Mouse (Mus musculus) stomach, embryonic 14.5 days (tissue): ENCODE data around the gene Wwc1. TPM values are rescaled to one million over a fixed set of nuclear protein-coding genes. Genes with fewer than 3 reads are reported as not detected.

Experiments used
- ATAC-seq: fragments of 200-750 bp; cut with Nextera tagmentation; 2 replicates; pipeline ENCODE4 v1.8.0; 2017; ENCODE audit warnings: low read depth, moderate TSS enrichment; ENCODE audit not compliant: insufficient number of reproducible peaks, insufficient read depth, low FRiP score
- H3K27ac ChIP-seq: fragments of 300-500 bp; sonication (generic); 2 replicates; pipeline ENCODE4 v1.5.1; 2014; ENCODE audit warnings: mild to moderate bottlenecking, low read length, moderate library complexity, mixed read lengths
- H3K27me3 ChIP-seq: fragments of 300-500 bp; sonication (generic); 2 replicates; pipeline ENCODE4 v1.6.1; 2014; ENCODE audit warnings: low read length, control low read depth, mixed read lengths; ENCODE audit not compliant: control insufficient read depth, insufficient read depth
- H3K36me3 ChIP-seq: fragments of 300-500 bp; sonication (generic); 2 replicates; pipeline ENCODE4 v1.6.1; 2014; ENCODE audit warnings: mild to moderate bottlenecking, control low read depth, low read length, moderate library complexity, mixed read lengths; ENCODE audit not compliant: control insufficient read depth, insufficient read depth
- H3K4me1 ChIP-seq: fragments of 300-500 bp; sonication (generic); 2 replicates; pipeline ENCODE4 v1.6.1; 2014; ENCODE audit warnings: low read length, control low read depth, mixed read lengths; ENCODE audit not compliant: control insufficient read depth, insufficient read depth
- H3K4me2 ChIP-seq: fragments of 300-500 bp; sonication (generic); replicated peaks from 2 replicates; pipeline ENCODE4 v1.6.1; 2014; ENCODE audit warnings: low read depth, low read length, control low read depth
- H3K4me3 ChIP-seq: fragments of 300-500 bp; sonication (generic); 2 replicates; pipeline ENCODE4 v1.5.1; 2014; ENCODE audit warnings: low read depth, low read length, control low read depth
- H3K9ac ChIP-seq: fragments of 300-500 bp; sonication (generic); replicated peaks from 2 replicates; pipeline ENCODE4 v1.6.1; 2014; ENCODE audit warnings: low read depth, mild to moderate bottlenecking, control low read depth, low read length, moderate library complexity, mixed read lengths
- H3K9me3 ChIP-seq: fragments of 300-500 bp; sonication (generic); 2 replicates; pipeline ENCODE4 v1.6.1; 2016; ENCODE audit warnings: low read depth, low read length, control low read depth; ENCODE audit not compliant: control insufficient read depth
- WGBS: fragments of 180-500 bp; shearing (Covaris S2); extraction: QIAGEN DNeasy Blood & Tissue Kit; methylation state at CpG from one replicate; pipeline ENCODE4 v1.1.7; 2014; 5-methylcytosine and 5-hydroxymethylcytosine counted together
- polyA plus RNA-seq: library from polyadenylated mRNA; unstranded; fragments of >200 nt; fragmentation: Nextera tagmentation; extraction: Ambion mirVana; gene quantifications from 2 replicates; pipeline ENCODE4 v1.2.1, GENCODE M21; 2014

Wwc1 gene
- polyA plus RNA-seq, 1 experiment from 2014 or later, result 6.8 TPM

- Histone ChIP-seq H3K4me1 (peaks cover 8% of the 10 kb centered on the region; the same call in 1 of the 2 replicates), H3K27ac (no peak overlapping the region)
Measured at GRCm38 (mm10) chr11:35920776-35921175, 59.6 kb downstream of the Wwc1 start.

GRCm38 (mm10) chr11:35919856-35920503, 60.3 kb downstream of the Wwc1 start:
- Histone ChIP-seq H3K4me3 (no peak overlapping the region), H3K4me1 (peaks cover 10% of the 10 kb centered on the region), H3K9me3 (no peaks in the 10 kb centered on the region), H3K36me3 (no peaks in the 10 kb centered on the region), H3K9ac (no peak overlapping the region), H3K27me3 (no peaks in the 10 kb centered on the region), H3K27ac (no peak overlapping the region), H3K4me2 (no peak overlapping the region)
- no peak for ATAC-seq
- WGBS, result 56% methylated on average over 9 of the region's 9 CpGs

More at GRCm38 (mm10) chr11:35920776-35921175, 59.6 kb downstream of the Wwc1 start:
- H3K27me3 ChIP-seq, result no peaks in the 10 kb centered on the region
- no peak for ATAC-seq
- WGBS, result 77% methylated on average over 5 of the region's 5 CpGs
- no peak overlapping the region for H3K4me3 ChIP-seq
- no peaks in the 10 kb centered on the region for H3K36me3 ChIP-seq
- H3K4me2 ChIP-seq, result no peak overlapping the region
- no peaks in the 10 kb centered on the region for H3K9me3 ChIP-seq
- no peak overlapping the region for H3K9ac ChIP-seq

GRCm38 (mm10) chr11:35919383-35919782, 60.9 kb downstream of the Wwc1 start:
- Histone ChIP-seq H3K36me3 (no peaks in the 10 kb centered on the region), H3K4me3 (no peak overlapping the region), H3K27ac (no peak overlapping the region), H3K4me2 (no peak overlapping the region), H3K9ac (no peak overlapping the region), H3K27me3 (no peaks in the 10 kb centered on the region), H3K9me3 (no peaks in the 10 kb centered on the region), H3K4me1 (peaks cover 12% of the 10 kb centered on the region)
- no peak for ATAC-seq
- WGBS, result 83% methylated on average over 2 of the region's 2 CpGs

- no peak for ATAC-seq
- Histone ChIP-seq H3K9me3 (no peaks in the 10 kb centered on the region), H3K9ac (no peak overlapping the region), H3K4me3 (no peak overlapping the region), H3K27ac (no peak overlapping the region; the same call in 1 of the 2 replicates), H3K4me2 (no peak overlapping the region), H3K27me3 (no peaks in the 10 kb centered on the region), H3K36me3 (no peaks in the 10 kb centered on the region), H3K4me1 (peaks cover 8% of the 10 kb centered on the region)
- WGBS, result 63% methylated on average over 8 of the region's 8 CpGs
Measured at GRCm38 (mm10) chr11:35916466-35917185, 63.7 kb downstream of the Wwc1 start.

GRCm38 (mm10) chr11:35915546-35915945, 64.8 kb downstream of the Wwc1 start:
- H3K27ac ChIP-seq, result no peak overlapping the region

GRCm38 (mm10) chr11:35913418-35914044, 66.8 kb downstream of the Wwc1 start:
- Histone ChIP-seq H3K9me3 (no peaks in the 10 kb centered on the region), H3K36me3 (no peaks in the 10 kb centered on the region), H3K27ac (no peak overlapping the region), H3K9ac (no peak overlapping the region), H3K4me2 (no peak overlapping the region), H3K4me1 (peaks cover 8% of the 10 kb centered on the region), H3K4me3 (no peak overlapping the region), H3K27me3 (no peaks in the 10 kb centered on the region)
- ATAC-seq, result no peak
- WGBS, result 80% methylated on average over 6 of the region's 6 CpGs

More at GRCm38 (mm10) chr11:35915546-35915945, 64.8 kb downstream of the Wwc1 start:
- Histone ChIP-seq H3K4me2 (no peak overlapping the region), H3K4me1 (peaks cover 8% of the 10 kb centered on the region), H3K9ac (no peak overlapping the region), H3K9me3 (no peaks in the 10 kb centered on the region), H3K27me3 (no peaks in the 10 kb centered on the region), H3K4me3 (no peak overlapping the region), H3K36me3 (no peaks in the 10 kb centered on the region)
- no peak; the same call in 1 of the 2 replicates for ATAC-seq
- WGBS, result 57% methylated on average over 8 of the region's 8 CpGs

GRCm38 (mm10) chr11:35904955-35905550, 75.3 kb downstream of the Wwc1 start:
- Histone ChIP-seq H3K4me2 (no peak overlapping the region), H3K36me3 (no peaks in the 10 kb centered on the region), H3K4me1 (no peaks in the 10 kb centered on the region), H3K4me3 (no peak overlapping the region), H3K27me3 (no peaks in the 10 kb centered on the region), H3K9ac (no peak overlapping the region), H3K9me3 (no peaks in the 10 kb centered on the region), H3K27ac (no peak overlapping the region)
- no peak for ATAC-seq
- WGBS, result 84% methylated on average over 7 of the region's 7 CpGs

GRCm38 (mm10) chr11:35903079-35903478, 77.2 kb downstream of the Wwc1 start:
- H3K9ac ChIP-seq, result no peak overlapping the region
- H3K4me2 ChIP-seq, result no peak overlapping the region
- no peak overlapping the region for H3K27ac ChIP-seq
- no peak for ATAC-seq
- H3K4me3 ChIP-seq, result no peak overlapping the region
- WGBS, result 81% methylated on average over 9 of the region's 9 CpGs
- no peaks in the 10 kb centered on the region for H3K27me3 ChIP-seq
- no peaks in the 10 kb centered on the region for H3K36me3 ChIP-seq
- no peaks in the 10 kb centered on the region for H3K4me1 ChIP-seq
- H3K9me3 ChIP-seq, result no peaks in the 10 kb centered on the region
